Mouse (Mus musculus) megakaryocyte, embryonic 14.5 days (primary cell): Measurements from ENCODE around the gene Wnt2b.

Experiments used
- FLI1 ChIP-seq: IDR thresholded peaks from 2 replicates; pipeline ENCODE4 v1.6.1; 2012; ENCODE audit warnings: low read length, inconsistent platforms, mixed read lengths
- GATA1 ChIP-seq: IDR thresholded peaks from 3 replicates; pipeline ENCODE4 v1.6.1; 2012; ENCODE audit warnings: mixed read lengths, low read length, inconsistent platforms, borderline replicate concordance

DNA sequence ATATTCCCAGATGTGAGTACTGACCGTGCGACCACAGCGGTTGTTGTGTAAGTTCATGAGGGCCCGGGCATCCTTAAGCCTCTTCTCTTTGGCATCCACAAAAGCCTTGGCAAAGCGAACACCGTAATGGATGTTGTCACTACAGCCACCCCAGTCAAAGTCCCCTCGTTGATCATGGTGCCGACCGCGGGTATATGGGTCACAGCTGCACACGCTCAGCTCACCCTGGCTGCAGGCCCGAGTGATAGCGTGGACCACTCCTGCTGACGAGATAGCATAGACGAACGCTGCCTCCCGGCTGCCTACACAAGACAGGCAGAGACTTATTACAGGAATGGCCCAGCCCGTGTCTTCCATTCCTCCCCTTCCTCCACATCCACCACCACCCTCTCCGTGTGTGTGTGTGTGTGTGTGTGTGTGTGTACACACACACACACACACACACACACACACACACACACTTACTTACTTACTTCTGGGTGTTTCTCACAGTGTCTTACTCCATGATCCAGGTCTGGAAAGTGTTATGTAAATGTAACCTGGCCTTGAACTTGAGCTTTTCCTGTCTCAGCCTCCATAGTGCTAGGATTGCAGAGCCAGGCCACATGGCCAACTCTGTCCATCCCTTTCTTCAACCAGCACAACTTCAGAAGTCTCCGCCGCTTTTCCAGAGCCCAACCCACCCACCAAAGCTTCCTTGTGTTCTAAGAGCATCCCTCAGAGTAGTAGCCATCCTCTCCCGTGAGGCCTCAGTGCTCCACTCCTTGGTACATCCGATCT lies 8.6 kb downstream of the Wnt2b start:
- TF ChIP-seq GATA1 (no peak), FLI1 (no peak)
